In genomic region chr11:88534331-88534929, GRCm38 (mm10) we compare ENCODE assay signal across 10 mouse cellular contexts.
DNase-seq lines count a peak whose midpoint lies in the region; ATAC-seq and TF ChIP-seq lines count a peak whose summit lies in the region.
"Had no signal": no experiment of that assay in that cellular context is flagged by ENCODE, and none has a peak within 500 bp of the region (broad histone marks: within the 10 kb centered on the region; RNA-seq: fewer than 3 reads in every experiment).

No protein-coding gene starts in this region.

- H3K27me3 ChIP-seq in E14TG2a.4 (ENCODE audit: insufficient read depth, low read length) = no peaks in the 10 kb centered on the region
- no peaks in the 10 kb centered on the region for H3K27me3 ChIP-seq in forebrain, embryonic 15.5 days
- H3K27me3 ChIP-seq in midbrain, embryonic 12.5 days = no peaks in the 10 kb centered on the region
- no peaks in the 10 kb centered on the region for H3K27me3 ChIP-seq in stomach, postnatal 0 days (ENCODE audit: control insufficient read depth, insufficient read depth, low read length)
- H3K27me3 ChIP-seq: lung, embryonic 15.5 days had no signal

- peak; percentile 90 for DNase-seq in R1 (ENCODE audit: low read depth, low spot score)
- no peak for DNase-seq in spleen, adult 12 weeks (ENCODE audit: low spot score)
- no peak for DNase-seq in stomach, postnatal 0 days (ENCODE audit: low spot score)
- no peak for DNase-seq in liver
- no peak for DNase-seq in lung, postnatal 4 days

- H3K4me1 ChIP-seq in E14TG2a.4 (replicated peaks; ENCODE audit: low read depth, low read length) = peaks cover 71% of the 10 kb centered on the region
- peaks cover 47% of the 10 kb centered on the region for H3K4me1 ChIP-seq in forebrain, embryonic 15.5 days
- peaks cover 68% of the 10 kb centered on the region for H3K4me1 ChIP-seq in midbrain, embryonic 12.5 days
- H3K4me1 ChIP-seq in stomach, postnatal 0 days (replicated peaks; ENCODE audit: control insufficient read depth, insufficient read depth) = no peaks in the 10 kb centered on the region; the same call in 1 of the 2 replicates

- H3K4me2 ChIP-seq in forebrain, embryonic 15.5 days (replicated peaks) = no peak overlapping the region
- peak overlapping the region; percentile 26 for H3K4me2 ChIP-seq in midbrain, embryonic 12.5 days (replicated peaks)
- no peak overlapping the region for H3K4me2 ChIP-seq in stomach, postnatal 0 days (replicated peaks; ENCODE audit: low read depth)
- H3K4me2 ChIP-seq: lung, embryonic 15.5 days had no signal

- peak overlapping the region; percentile 62 for H3K4me3 ChIP-seq in E14TG2a.4 (replicated peaks; ENCODE audit: low read length)
- H3K4me3 ChIP-seq in forebrain, embryonic 15.5 days = no peak overlapping the region
- no peak overlapping the region for H3K4me3 ChIP-seq in midbrain, embryonic 12.5 days
- H3K4me3 ChIP-seq in stomach, postnatal 0 days (ENCODE audit: low read depth, low read length) = no peak overlapping the region
- H3K4me3 ChIP-seq: lung, embryonic 15.5 days had no signal

- H3K27ac ChIP-seq in forebrain, embryonic 15.5 days (replicated peaks) = peak overlapping the region; percentile 64
- peak overlapping the region; percentile 92 for H3K27ac ChIP-seq in midbrain, embryonic 12.5 days (replicated peaks)
- no peak overlapping the region for H3K27ac ChIP-seq in stomach, postnatal 0 days (replicated peaks)
- H3K27ac ChIP-seq: lung, embryonic 15.5 days had no signal

- no peak for ATAC-seq in forebrain, embryonic 15.5 days (replicated peaks)
- ATAC-seq in midbrain, embryonic 12.5 days (ENCODE audit: low FRiP score, low read depth) = peak; percentile 72
- no peak for ATAC-seq in stomach, postnatal 0 days (ENCODE audit: low FRiP score, low TSS enrichment)
- ATAC-seq: intestine, embryonic 16.5 days had no signal

- WGBS in forebrain, embryonic 15.5 days = 6% methylated on average over 11 of the region's 11 CpGs
- 5% methylated on average over 11 of the region's 11 CpGs for WGBS in midbrain, embryonic 12.5 days
- WGBS in stomach, postnatal 0 days = 56% methylated on average over 11 of the region's 11 CpGs

- no peak for TF ChIP-seq EP300 in stomach, postnatal 0 days (optimal IDR thresholded peaks at IDR 0.05)

- no peaks in the 10 kb centered on the region for H3K9me3 ChIP-seq in E14TG2a.4 (ENCODE audit: low read length)
- no peaks in the 10 kb centered on the region for H3K9me3 ChIP-seq in forebrain, embryonic 15.5 days
- no peaks in the 10 kb centered on the region for H3K9me3 ChIP-seq in midbrain, embryonic 12.5 days
- no peaks in the 10 kb centered on the region for H3K9me3 ChIP-seq in stomach, postnatal 0 days (ENCODE audit: control insufficient read depth, low read length)
- H3K9me3 ChIP-seq: lung, embryonic 15.5 days had no signal

- 0 out of 2 replicates have a peak overlapping the region, but pooled peaks have one; percentile 17 for H3K9ac ChIP-seq in forebrain, embryonic 15.5 days (replicated peaks)
- H3K9ac ChIP-seq in midbrain, embryonic 12.5 days (replicated peaks) = peak overlapping the region; percentile 43
- no peak overlapping the region for H3K9ac ChIP-seq in stomach, postnatal 0 days (ENCODE audit: low read length)
- H3K9ac ChIP-seq: lung, embryonic 15.5 days had no signal

- H3K36me3 ChIP-seq in E14TG2a.4 (ENCODE audit: insufficient read depth, low read length) = peaks cover 28% of the 10 kb centered on the region
- H3K36me3 ChIP-seq in forebrain, embryonic 15.5 days = no peaks in the 10 kb centered on the region
- peaks cover 9% of the 10 kb centered on the region; the same call in 1 of the 2 replicates for H3K36me3 ChIP-seq in midbrain, embryonic 12.5 days
- H3K36me3 ChIP-seq in stomach, postnatal 0 days (ENCODE audit: control insufficient read depth, insufficient read depth, low read length) = no peaks in the 10 kb centered on the region
- H3K36me3 ChIP-seq: lung, embryonic 15.5 days had no signal

- no peak for TF ChIP-seq CTCF in E14TG2a.4 (conservative IDR thresholded peaks at IDR 0.05; ENCODE audit: low read length)
- TF ChIP-seq CTCF in stomach, postnatal 0 days (IDR thresholded peaks at IDR 0.05; ENCODE audit: low read depth) = no peak
